Mouse (Mus musculus): Measurements from ENCODE around the gene Acpp. TPM values are rescaled to one million over a fixed set of nuclear protein-coding genes. Genes with fewer than 3 reads are reported as not detected.

Gene Acpp
- 8.3 and 10.6 TPM in 2 replicates for polyA plus RNA-seq (2012; rRNA removed)

DNA sequence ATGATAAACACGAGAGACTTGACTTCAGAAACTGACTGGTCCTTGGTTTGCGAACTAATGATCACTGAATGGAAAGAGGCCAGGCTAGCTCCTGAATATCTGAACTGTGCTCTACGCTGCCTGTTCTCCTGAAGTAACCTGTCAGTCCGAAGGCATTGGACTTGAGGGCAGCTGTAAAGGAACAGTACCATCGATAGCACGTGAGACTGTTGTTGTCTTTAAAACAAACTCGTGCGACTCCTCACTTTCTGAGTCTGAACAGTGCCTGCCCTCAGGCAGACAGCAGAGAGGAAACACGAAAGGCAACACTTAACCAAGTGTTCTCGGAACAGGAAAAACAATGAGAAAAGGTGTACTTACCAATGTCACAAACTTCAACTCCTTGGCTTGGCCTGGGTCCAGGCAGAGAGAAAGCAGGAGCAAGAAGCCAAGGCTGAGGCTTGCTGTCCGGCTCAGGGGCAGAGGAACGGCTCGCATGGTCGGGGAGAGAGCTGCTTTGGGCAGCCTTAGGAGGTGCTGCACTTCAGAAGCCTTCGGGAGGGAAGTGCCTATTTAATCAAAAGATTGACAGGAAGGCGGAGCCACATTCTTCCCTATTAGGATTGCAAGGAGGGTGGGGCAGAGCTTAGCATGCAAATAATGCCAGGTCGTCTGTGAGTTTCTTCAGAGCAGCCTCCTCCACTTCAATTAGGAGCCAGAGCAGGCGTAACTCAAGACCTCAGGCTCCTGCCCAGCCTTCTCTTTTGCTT is at the start of gene Acpp:
Acpp (minus strand) TSS at position 566 of the 749 bp plus-strand sequence.

DNA sequence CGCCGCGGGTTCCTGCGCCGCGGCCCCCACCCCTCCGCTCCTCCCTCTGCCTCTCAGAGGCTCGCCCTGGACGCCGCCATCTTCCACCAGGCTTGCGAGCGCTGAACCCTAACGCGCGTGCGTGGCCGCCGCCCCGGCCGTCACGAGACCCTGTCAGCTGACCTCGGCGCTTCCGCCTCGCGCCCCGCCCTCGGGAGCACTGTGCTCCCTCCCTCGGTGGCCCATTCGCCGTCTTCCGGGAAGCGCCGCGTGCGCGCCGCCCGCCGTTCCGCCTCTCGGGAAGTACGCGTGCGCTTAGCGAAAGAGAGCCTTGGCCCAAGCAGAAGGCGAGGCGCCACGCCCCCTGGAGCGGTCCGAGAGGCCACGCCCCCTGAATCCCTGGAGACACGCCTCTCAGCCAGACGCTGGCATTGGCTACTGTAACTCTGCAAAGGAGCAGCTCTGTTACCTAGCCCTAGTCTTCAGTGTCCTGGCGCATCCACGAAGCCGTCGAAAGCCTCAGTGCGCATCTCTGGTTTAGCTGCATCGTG is 74.7 kb downstream of the Acpp start, which contains the start of gene Dnajc13:
Dnajc13 (minus strand) TSS at position 108 of the 530 bp plus-strand sequence.

Other genes with a start within 250 kb of the Acpp start
- gene Ackr4, start 210.8 kb downstream of the Acpp start, polyA plus RNA-seq (2012; rRNA removed), result 1.7 and 2.2 TPM in 2 replicates
- 47.0 and 51.6 TPM in 2 replicates for gene Dnajc13, start 74.8 kb downstream of the Acpp start, polyA plus RNA-seq (2012; rRNA removed)
- not detected in 2 replicates for gene Cpne4, start 209.5 kb upstream of the Acpp start, polyA plus RNA-seq (2012; rRNA removed)